Mouse (Mus musculus) gastrocnemius, postnatal 14 days (tissue): ENCODE results near the gene Slc35f1. TPM values are rescaled to one million over a fixed set of nuclear protein-coding genes. Genes with fewer than 3 reads are reported as not detected.
"Not testable (repeated sequence)": the region's sequence is repeated elsewhere in the genome, so short reads cannot be mapped to it uniquely, and the experiment has no call there.

ENCODE experiments used
- DNase-seq: peaks from one replicate; pipeline ENCODE4 v3.0.0; 2021; ENCODE audit warnings: mixed read lengths
- intact Hi-C: fragments of 180-260 bp; cut with DNase I; formaldehyde crosslinking; loops from one replicate; pipeline ENCODE4 v1.15.1; 2025; ENCODE audit warnings: low total_unique reads
- total RNA-seq, 2 experiments: library from RNA; stranded (reverse); gene quantifications; 2 replicates each; pipeline ENCODE4 v1.2.3; 2021

Gene Slc35f1
- total RNA-seq, 2 experiments from 2014 or later, result 1.3 to 1.7 TPM

GRCm38 (mm10) chr10:52760527-52760926, 70.2 kb downstream of the Slc35f1 start:
- DNase-seq, result no peak
- intact Hi-C loops, result no loop called here

- intact Hi-C loops, result no loop called here
- DNase-seq, result no peak
Observed at GRCm38 (mm10) chr10:52779926-52780485, 89.7 kb downstream of the Slc35f1 start.

- intact Hi-C loops, result no loop called here
- no peak for DNase-seq
Observed at GRCm38 (mm10) chr10:52787075-52787474, 96.7 kb downstream of the Slc35f1 start.

GRCm38 (mm10) chr10:52791560-52791959, 101.2 kb downstream of the Slc35f1 start:
- no peak for DNase-seq
- intact Hi-C loops, result no loop called here

- no peak for DNase-seq
- intact Hi-C loops, result no loop called here
Observed at GRCm38 (mm10) chr10:52797454-52797853, 107.1 kb downstream of the Slc35f1 start.

- intact Hi-C loops, result no loop called here
- DNase-seq, result no peak
Observed at GRCm38 (mm10) chr10:52807808-52808207, 117.5 kb downstream of the Slc35f1 start.

GRCm38 (mm10) chr10:52812861-52813260, 122.5 kb downstream of the Slc35f1 start:
- DNase-seq, result no peak
- intact Hi-C loops, result no loop called here

- no peak for DNase-seq
- intact Hi-C loops, result no loop called here
Observed at GRCm38 (mm10) chr10:52814358-52814757, 124.0 kb downstream of the Slc35f1 start.

GRCm38 (mm10) chr10:52819661-52820060, 129.3 kb downstream of the Slc35f1 start:
- DNase-seq, result no peak
- intact Hi-C loops, result no loop called here

- DNase-seq, result no peak
Observed at GRCm38 (mm10) chr10:52822909-52823308, 132.6 kb downstream of the Slc35f1 start.

GRCm38 (mm10) chr10:52825746-52826145, 135.4 kb downstream of the Slc35f1 start:
- intact Hi-C loops, result no loop called here
- no peak for DNase-seq

More at GRCm38 (mm10) chr10:52822909-52823308, 132.6 kb downstream of the Slc35f1 start:
- intact Hi-C loops, result no loop called here

- intact Hi-C loops, result no loop called here
- no peak for DNase-seq
Observed at GRCm38 (mm10) chr10:52840819-52841218, 150.5 kb downstream of the Slc35f1 start.

- intact Hi-C loops, result no loop called here
- no peak for DNase-seq
Observed at GRCm38 (mm10) chr10:52851994-52852393, 161.7 kb downstream of the Slc35f1 start.

GRCm38 (mm10) chr10:52860851-52861250, 170.5 kb downstream of the Slc35f1 start:
- intact Hi-C loops, result no loop called here

GRCm38 (mm10) chr10:52864936-52865335, 174.6 kb downstream of the Slc35f1 start:
- intact Hi-C loops, result no loop called here
- no peak for DNase-seq

More at GRCm38 (mm10) chr10:52860851-52861250, 170.5 kb downstream of the Slc35f1 start:
- DNase-seq, result no peak

GRCm38 (mm10) chr10:52871110-52871509, 180.8 kb downstream of the Slc35f1 start:
- intact Hi-C loops, result no loop called here
- DNase-seq, result no peak

- DNase-seq, result no peak
- intact Hi-C loops, result no loop called here
Observed at GRCm38 (mm10) chr10:52874133-52874532, 183.8 kb downstream of the Slc35f1 start.

GRCm38 (mm10) chr10:52874712-52875111, 184.4 kb downstream of the Slc35f1 start:
- intact Hi-C loops, result no loop called here
- no peak for DNase-seq

GRCm38 (mm10) chr10:52877263-52878021, 187.1 kb downstream of the Slc35f1 start:
- intact Hi-C loops, result no loop called here
- DNase-seq, result no peak

- intact Hi-C loops, result no loop called here
- DNase-seq, result no peak
Observed at GRCm38 (mm10) chr10:52878093-52878801, 187.9 kb downstream of the Slc35f1 start.

- DNase-seq, intact Hi-C loops: not testable (repeated sequence)
Observed at GRCm38 (mm10) chr10:52896724-52897123, 206.4 kb downstream of the Slc35f1 start.
